Mouse (Mus musculus): ENCODE measurements around the gene Dmd.

Gene Dmd

GRCm38 (mm10) chrX:85048141-85049110, 2099.8 kb downstream of the Dmd start:
- DNase-seq (ENCODE audit: low spot score in 2 of 2): peak; percentile 9 to 26

GRCm38 (mm10) chrX:85049593-85049992, 2100.9 kb downstream of the Dmd start:
- DNase-seq (ENCODE audit: low spot score in 2 of 2): no peak

GRCm38 (mm10) chrX:85073602-85074001, 2124.9 kb downstream of the Dmd start:
- no peak for DNase-seq (ENCODE audit: low spot score in 2 of 2)

GRCm38 (mm10) chrX:85076845-85077244, 2128.2 kb downstream of the Dmd start:
- no peak for DNase-seq (ENCODE audit: low spot score in 2 of 2)

GRCm38 (mm10) chrX:85077605-85078004, 2128.9 kb downstream of the Dmd start:
- DNase-seq (ENCODE audit: low spot score in 2 of 2): no peak

- no peak for DNase-seq (ENCODE audit: low spot score in 2 of 2)
These were observed 2130.5 kb downstream of the Dmd start for GRCm38 (mm10) chrX:85079174-85079573.

GRCm38 (mm10) chrX:85084237-85085153, 2135.8 kb downstream of the Dmd start:
- peak in 1 of 2 experiments; percentile 8 for DNase-seq (ENCODE audit: low spot score in 2 of 2)

GRCm38 (mm10) chrX:85089506-85089905, 2140.8 kb downstream of the Dmd start:
- no peak for DNase-seq (ENCODE audit: low spot score in 2 of 2)

GRCm38 (mm10) chrX:85093354-85093753, 2144.7 kb downstream of the Dmd start:
- DNase-seq (ENCODE audit: low spot score in 2 of 2): no peak

GRCm38 (mm10) chrX:85098691-85099090, 2150.0 kb downstream of the Dmd start:
- no peak for DNase-seq (ENCODE audit: low spot score in 2 of 2)

- DNase-seq (ENCODE audit: low spot score in 2 of 2): no peak
These were observed 2163.7 kb downstream of the Dmd start for GRCm38 (mm10) chrX:85112418-85112817.

- no peak for DNase-seq (ENCODE audit: low spot score in 2 of 2)
These were observed 2184.0 kb downstream of the Dmd start for GRCm38 (mm10) chrX:85132706-85133105.

- no peak for DNase-seq (ENCODE audit: low spot score in 2 of 2)
These were observed 2188.6 kb downstream of the Dmd start for GRCm38 (mm10) chrX:85137293-85137692.

GRCm38 (mm10) chrX:85171264-85171663, 2222.6 kb downstream of the Dmd start:
- no peak for DNase-seq (ENCODE audit: low spot score in 2 of 2)

- DNase-seq (ENCODE audit: low spot score in 2 of 2): no peak
These were observed 2238.9 kb downstream of the Dmd start for GRCm38 (mm10) chrX:85187565-85187964.

GRCm38 (mm10) chrX:85193856-85194255, 2245.2 kb downstream of the Dmd start:
- no peak for DNase-seq (ENCODE audit: low spot score in 2 of 2)

- DNase-seq (ENCODE audit: low spot score in 2 of 2): no peak
These were observed 2249.0 kb downstream of the Dmd start for GRCm38 (mm10) chrX:85197688-85198087.

GRCm38 (mm10) chrX:85199398-85199797, 2250.7 kb downstream of the Dmd start:
- DNase-seq (ENCODE audit: low spot score in 2 of 2): no peak

GRCm38 (mm10) chrX:85207001-85207400, 2258.3 kb downstream of the Dmd start:
- DNase-seq (ENCODE audit: low spot score in 2 of 2): no peak

GRCm38 (mm10) chrX:85226883-85227282, 2278.2 kb downstream of the Dmd start:
- DNase-seq (ENCODE audit: low spot score in 2 of 2): no peak

GRCm38 (mm10) chrX:85249379-85249778, 2300.7 kb downstream of the Dmd start, which contains the start of gene Fthl17a:
TSS of gene Fthl17a (plus strand) at chrX:85249679.
- DNase-seq (ENCODE audit: low spot score in 2 of 2): no peak

All from frontal cortex, postnatal 14 days (tissue).